Mouse (Mus musculus) limb, embryonic 12.5 days (tissue): ENCODE data around the gene Lztr1. TPM values are rescaled to one million over a fixed set of nuclear protein-coding genes. Genes with fewer than 3 reads are reported as not detected.
"Not testable (repeated sequence)": the region's sequence is repeated elsewhere in the genome, so short reads cannot be mapped to it uniquely, and the experiment has no call there.

Experiments used
- ATAC-seq: fragments of 200-750 bp; cut with Nextera tagmentation; 2 replicates; pipeline ENCODE4 v1.8.0; 2017; ENCODE audit warnings: low read depth, moderate TSS enrichment; ENCODE audit not compliant: insufficient number of reproducible peaks, insufficient read depth, low FRiP score, low TSS enrichment
- H3K27ac ChIP-seq: fragments of 300-500 bp; sonication (generic); 2 replicates; pipeline ENCODE4 v1.5.1; 2016; ENCODE audit warnings: mild to moderate bottlenecking, moderate library complexity
- H3K27me3 ChIP-seq: fragments of 300-500 bp; sonication (generic); 2 replicates; pipeline ENCODE4 v1.6.1; 2016; ENCODE audit warnings: mild to moderate bottlenecking, moderate library complexity
- H3K36me3 ChIP-seq: fragments of 300-500 bp; sonication (generic); 2 replicates; pipeline ENCODE4 v1.6.1; 2016; ENCODE audit warnings: mild to moderate bottlenecking, moderate library complexity
- H3K4me1 ChIP-seq: fragments of 300-500 bp; sonication (generic); replicated peaks from 2 replicates; pipeline ENCODE4 v1.6.1; 2016
- H3K4me2 ChIP-seq: fragments of 300-500 bp; sonication (generic); 2 replicates; pipeline ENCODE4 v1.6.1; 2016; ENCODE audit warnings: mild to moderate bottlenecking, moderate library complexity
- H3K4me3 ChIP-seq: fragments of 300-500 bp; sonication (generic); replicated peaks from 2 replicates; pipeline ENCODE4 v1.5.1; 2016; ENCODE audit warnings: mild to moderate bottlenecking
- H3K9ac ChIP-seq: fragments of 300-500 bp; sonication (generic); replicated peaks from 2 replicates; pipeline ENCODE4 v1.6.1; 2016; ENCODE audit warnings: mild to moderate bottlenecking, moderate library complexity
- H3K9me3 ChIP-seq: fragments of 300-500 bp; sonication (generic); 2 replicates; pipeline ENCODE4 v1.6.1; 2016; ENCODE audit warnings: mild to moderate bottlenecking, moderate library complexity
- WGBS: fragments of 180-500 bp; shearing (Covaris S2); methylation state at CpG from one replicate; pipeline ENCODE4 v1.1.7; 2016; 5-methylcytosine and 5-hydroxymethylcytosine counted together
- polyA plus RNA-seq: library from polyadenylated mRNA; unstranded; fragments of >200 nt; fragmentation: Nextera tagmentation; extraction: Ambion mirVana; gene quantifications from 2 replicates; pipeline ENCODE4 v1.2.1, GENCODE M21; 2016

Gene Lztr1
- polyA plus RNA-seq, 1 experiment from 2014 or later = 104 TPM

DNA sequence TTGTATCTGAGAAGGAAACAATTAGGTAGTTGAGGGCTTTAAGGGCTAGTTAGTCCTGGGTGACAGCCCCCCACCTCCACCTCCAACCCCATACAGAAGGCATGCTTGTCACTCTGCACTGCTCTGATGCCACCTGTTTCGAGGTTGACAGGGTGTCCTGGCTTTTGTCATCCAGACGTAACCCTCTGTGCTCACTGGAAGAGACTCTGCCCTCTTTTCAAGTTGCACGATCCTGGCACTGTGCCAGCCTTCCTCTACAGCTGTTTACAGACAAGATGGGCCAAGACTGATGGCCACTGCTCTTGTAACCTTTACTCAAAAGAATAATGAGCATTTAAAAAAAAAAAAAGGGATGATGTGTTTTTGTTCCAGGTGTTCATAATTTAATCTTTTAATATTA is 22.0 kb upstream of the Lztr1 start:
- H3K36me3 ChIP-seq = peaks cover 58% of the 10 kb centered on the region
- H3K27me3 ChIP-seq = peaks cover 34% of the 10 kb centered on the region
- H3K27ac ChIP-seq = no peak overlapping the region
- H3K4me2 ChIP-seq = no peak overlapping the region
- no peak overlapping the region for H3K4me3 ChIP-seq
- H3K9me3 ChIP-seq = no peaks in the 10 kb centered on the region
- 39% methylated on average over 3 of the region's 3 CpGs for WGBS
- H3K9ac ChIP-seq = no peak overlapping the region
- ATAC-seq = no peak
- peaks cover 12% of the 10 kb centered on the region; the same call in 1 of the 2 replicates for H3K4me1 ChIP-seq

DNA sequence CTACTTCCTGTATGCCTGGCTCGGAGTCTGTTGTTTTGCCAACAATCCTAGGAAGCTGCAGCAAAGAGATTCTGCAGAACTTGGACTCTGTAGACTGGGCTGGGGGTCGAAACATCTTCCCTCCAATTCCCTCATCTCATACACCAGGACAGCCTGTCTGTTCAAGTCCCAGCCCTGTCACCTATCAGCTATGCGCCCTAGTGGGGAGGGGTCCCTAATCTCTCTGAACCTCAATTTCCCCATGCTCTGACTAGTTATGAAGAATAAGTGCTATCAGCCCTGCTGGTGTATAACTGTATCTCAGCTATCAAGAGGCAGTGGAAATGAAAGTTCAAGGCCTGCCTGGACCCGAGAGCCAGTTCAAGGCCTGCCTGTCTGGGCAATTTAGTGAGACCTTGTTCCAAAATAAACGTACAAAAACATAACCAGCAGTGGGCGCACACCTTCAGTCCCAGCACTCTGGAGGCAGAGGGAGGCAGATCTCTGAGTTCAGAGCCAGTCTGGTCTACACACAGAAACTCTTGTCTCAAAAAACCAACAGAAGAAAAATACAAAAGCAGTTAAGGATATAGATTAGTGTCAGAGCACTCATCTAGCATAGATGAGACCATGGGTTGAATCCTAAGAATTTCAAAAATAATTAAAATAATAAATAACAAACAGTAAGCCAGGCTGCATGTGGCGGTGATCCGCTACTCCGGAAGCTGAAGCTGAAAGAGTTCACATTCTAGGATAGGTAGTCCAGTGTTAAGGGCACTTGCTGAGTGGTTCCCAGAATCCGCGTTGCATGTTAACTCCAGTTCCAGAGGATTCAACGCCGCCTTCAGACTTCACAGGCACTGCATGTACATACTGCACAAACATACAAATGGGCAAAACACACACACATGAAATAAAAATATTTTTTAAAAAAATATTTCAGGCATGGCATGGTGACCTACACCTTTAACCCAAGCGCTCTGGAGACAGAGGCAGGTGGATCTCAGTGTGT is 19.7 kb upstream of the Lztr1 start:
- no peak overlapping the region for H3K9ac ChIP-seq
- peaks cover 37% of the 10 kb centered on the region for H3K36me3 ChIP-seq
- H3K27ac ChIP-seq = no peak overlapping the region
- H3K4me3 ChIP-seq = peak overlapping the region; percentile 50
- H3K27me3 ChIP-seq = peaks cover 42% of the 10 kb centered on the region
- H3K9me3 ChIP-seq = no peaks in the 10 kb centered on the region
- 50% methylated on average over 14 of the region's 14 CpGs for WGBS
- peak overlapping the region; percentile 83 for H3K4me2 ChIP-seq
- ATAC-seq = peak; percentile 21; the same call in 1 of the 2 replicates
- H3K4me1 ChIP-seq = peaks cover 12% of the 10 kb centered on the region; the same call in 1 of the 2 replicates

DNA sequence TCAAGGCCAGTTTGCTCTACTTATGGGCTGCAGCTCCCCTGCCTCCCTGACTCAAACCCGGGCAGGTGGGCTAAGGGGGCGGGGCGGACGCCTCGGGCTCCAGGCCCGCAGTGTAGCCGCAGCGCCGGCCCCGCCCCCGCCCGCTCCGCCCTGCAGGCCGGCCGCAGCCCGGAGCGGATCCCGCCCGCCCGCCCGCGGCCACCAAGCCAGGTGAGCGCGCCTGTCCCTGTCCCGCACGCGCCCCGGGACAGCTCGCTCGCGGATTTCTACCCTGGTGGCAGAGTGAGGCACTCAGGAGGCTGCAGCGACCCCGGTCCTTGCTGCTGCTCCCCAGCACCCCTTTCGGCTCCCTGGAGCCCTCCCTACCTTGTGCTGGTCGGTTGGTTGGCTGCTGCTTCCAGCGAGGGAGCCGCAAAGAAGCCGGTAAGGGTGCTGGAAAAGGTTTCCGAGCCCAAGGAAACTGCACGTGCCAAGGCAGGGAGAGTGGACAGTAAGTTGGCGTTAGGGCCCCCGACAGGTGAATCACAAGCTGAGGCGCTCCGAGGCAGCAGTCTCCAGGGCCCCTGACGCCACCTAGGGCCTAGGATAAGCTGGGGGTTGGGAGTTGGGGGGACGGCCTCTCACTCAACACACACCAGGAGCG is 18.9 kb upstream of the Lztr1 start, which contains the start of gene Aifm3:
Gene Aifm3, plus strand, starts transcription at position 143 of the 643 bp plus-strand sequence.
- ATAC-seq = peak; percentile 63
- 1% methylated on average over 43 of the region's 47 CpGs for WGBS
- Histone ChIP-seq H3K9me3 (no peaks in the 10 kb centered on the region), H3K4me3 (peak within 1 kb of the TSS; percentile 50), H3K9ac (peak within 1 kb of the TSS; percentile 52; the same call in 1 of the 2 replicates), H3K4me1 (peaks cover 12% of the 10 kb centered on the region; the same call in 1 of the 2 replicates), H3K4me2 (peak within 1 kb of the TSS; percentile 83), H3K27me3 (peaks cover 42% of the 10 kb centered on the region), H3K27ac (no peak within 1 kb of the TSS), H3K36me3 (peaks cover 29% of the 10 kb centered on the region)

DNA sequence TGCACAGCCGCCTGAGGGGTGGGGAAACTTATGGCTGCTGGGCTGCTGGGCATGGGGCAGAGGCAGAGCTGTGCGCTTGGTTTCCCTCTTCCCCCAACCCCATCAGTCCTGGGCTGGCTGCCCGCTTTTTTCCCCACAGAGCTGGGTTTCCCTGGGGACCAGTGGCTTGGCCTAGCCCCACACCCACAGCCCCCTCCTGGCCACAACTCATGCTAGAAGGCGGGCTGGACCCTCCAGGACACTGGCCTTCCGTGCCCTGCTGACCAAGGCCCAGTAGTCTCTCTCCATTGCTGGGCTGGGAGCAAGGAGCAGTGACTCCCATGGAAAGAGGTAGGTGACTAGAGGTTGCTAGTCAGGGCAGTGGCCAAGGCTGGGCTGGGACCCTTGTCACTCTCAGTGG is 17.3 kb upstream of the Lztr1 start:
- H3K4me1 ChIP-seq = peaks cover 12% of the 10 kb centered on the region
- no peak for ATAC-seq
- H3K4me2 ChIP-seq = no peak overlapping the region
- peaks cover 13% of the 10 kb centered on the region; the same call in 1 of the 2 replicates for H3K36me3 ChIP-seq
- no peaks in the 10 kb centered on the region for H3K9me3 ChIP-seq
- peaks cover 42% of the 10 kb centered on the region for H3K27me3 ChIP-seq
- no peak overlapping the region for H3K4me3 ChIP-seq
- no peak overlapping the region for H3K9ac ChIP-seq
- no peak overlapping the region for H3K27ac ChIP-seq
- WGBS = 84% methylated on average over 5 of the region's 5 CpGs

DNA sequence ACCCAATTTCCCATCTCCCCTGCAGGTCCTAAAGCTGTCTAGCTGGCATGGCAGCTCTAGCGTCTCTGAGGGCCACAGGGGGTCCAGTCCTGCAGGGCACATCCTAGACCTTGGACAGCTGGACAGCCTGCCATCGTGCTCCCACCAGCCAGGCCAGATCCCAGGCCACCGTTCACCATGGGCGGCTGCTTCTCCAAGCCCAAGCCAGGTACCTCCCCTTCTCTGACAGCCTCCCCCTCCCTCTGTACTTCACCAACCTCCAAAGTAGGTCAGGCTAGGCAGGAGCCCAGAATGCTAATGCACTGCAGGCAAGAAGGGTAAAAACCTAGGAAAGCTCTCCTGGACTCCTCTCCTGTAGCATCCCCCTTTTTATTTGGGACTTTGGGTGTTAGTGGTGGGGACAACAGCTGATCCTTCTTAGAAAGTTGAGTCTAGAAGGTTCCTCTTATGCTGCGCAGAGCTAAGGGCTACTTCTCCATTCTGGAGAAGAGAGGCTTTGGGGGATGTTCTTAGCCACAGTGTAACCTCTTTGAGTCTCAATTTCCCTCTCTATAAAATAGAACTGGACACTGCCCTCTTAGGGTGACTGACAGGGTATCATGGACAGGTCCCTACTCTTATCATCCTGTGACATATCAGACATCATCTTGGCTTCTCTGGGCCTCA is 16.5 kb upstream of the Lztr1 start:
- 63% methylated on average over 5 of the region's 5 CpGs for WGBS
- Histone ChIP-seq H3K27ac (no peak overlapping the region), H3K9me3 (no peaks in the 10 kb centered on the region), H3K4me1 (peaks cover 21% of the 10 kb centered on the region), H3K9ac (no peak overlapping the region), H3K4me2 (no peak overlapping the region), H3K27me3 (peaks cover 42% of the 10 kb centered on the region), H3K4me3 (no peak overlapping the region), H3K36me3 (peaks cover 9% of the 10 kb centered on the region; the same call in 1 of the 2 replicates)
- no peak for ATAC-seq

DNA sequence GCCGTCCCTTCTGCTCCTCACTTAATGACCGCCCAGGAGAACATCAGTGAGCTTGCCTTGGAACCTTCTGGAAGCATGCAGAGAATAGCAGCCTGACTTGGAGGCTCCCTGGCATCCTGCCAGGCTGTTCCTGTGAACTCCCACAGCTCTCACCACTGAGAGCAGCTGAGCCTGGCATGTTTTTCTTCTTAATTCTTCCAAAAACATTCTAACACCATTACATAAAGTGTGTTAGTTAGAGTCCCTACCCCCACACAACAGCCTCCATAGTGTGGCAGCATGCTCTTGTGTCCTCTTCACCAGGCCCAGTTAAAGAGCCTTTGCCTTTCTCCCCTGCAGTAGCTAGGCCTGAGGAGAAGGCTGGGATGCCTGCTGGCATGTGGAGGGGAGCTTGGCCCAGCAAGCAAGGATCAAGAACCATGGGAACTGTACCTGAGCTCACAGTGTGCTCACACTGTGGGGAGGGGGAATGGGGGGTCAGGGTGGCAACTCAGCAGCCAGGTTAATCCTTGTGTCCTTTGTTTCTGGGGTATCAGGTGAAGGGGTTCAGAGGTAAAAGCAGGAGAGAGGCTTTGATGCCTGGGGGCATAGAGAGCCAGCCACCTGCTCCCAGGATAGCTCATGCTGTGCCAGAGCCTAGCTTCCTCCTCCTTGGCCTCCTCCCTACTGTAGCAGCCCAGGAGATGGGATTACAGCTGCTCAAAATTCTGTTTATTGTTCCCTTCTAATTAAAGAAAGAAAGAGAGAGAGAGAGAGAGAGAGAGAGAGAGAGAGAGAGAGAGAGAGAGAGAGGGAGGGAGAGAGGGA is 11.8 kb upstream of the Lztr1 start:
- ATAC-seq = no peak
- Histone ChIP-seq H3K36me3 (no peaks in the 10 kb centered on the region), H3K4me1 (peaks cover 14% of the 10 kb centered on the region), H3K4me2 (no peak overlapping the region), H3K4me3 (no peak overlapping the region), H3K9me3 (no peaks in the 10 kb centered on the region), H3K27me3 (0 out of 2 replicates have a peak, but pooled peaks cover 6% of the 10 kb centered on the region), H3K27ac (peak overlapping the region; percentile 68; the same call in 1 of the 2 replicates), H3K9ac (no peak overlapping the region)
- WGBS = 70% methylated on average over 2 of the region's 2 CpGs

DNA sequence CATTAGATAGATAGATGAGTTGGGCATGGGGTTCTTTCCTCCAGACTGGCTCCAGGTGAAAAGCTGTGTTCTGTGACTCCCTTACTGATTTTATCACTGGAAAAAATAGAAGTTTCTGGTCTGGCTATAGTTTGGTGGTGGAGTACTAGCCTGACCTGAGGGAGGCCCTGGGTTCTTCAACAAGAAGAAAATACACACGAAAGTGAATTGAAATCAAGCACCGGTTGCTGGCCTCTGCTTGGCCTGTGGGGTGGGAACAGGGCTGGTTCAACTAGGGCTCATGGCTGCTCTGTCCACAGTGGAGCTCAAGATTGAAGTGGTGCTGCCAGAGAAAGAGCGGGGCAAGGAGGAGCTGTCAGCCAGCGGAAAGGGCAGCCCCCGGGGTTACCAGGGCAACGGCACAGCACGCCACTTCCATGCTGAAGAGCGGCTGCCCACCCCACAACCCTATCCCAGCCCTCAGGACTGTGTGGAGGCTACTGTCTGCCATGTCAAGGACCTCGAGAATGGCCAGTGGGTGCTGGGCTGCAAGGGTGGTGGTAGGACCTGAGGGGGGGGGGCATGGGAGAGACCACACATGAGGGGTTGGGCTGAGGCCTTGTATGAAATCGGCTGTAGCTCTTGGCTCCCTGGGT is 9.1 kb upstream of the Lztr1 start:
- no peaks in the 10 kb centered on the region for H3K9me3 ChIP-seq
- ATAC-seq = no peak
- peaks cover 14% of the 10 kb centered on the region for H3K4me1 ChIP-seq
- no peak overlapping the region for H3K4me3 ChIP-seq
- H3K4me2 ChIP-seq = no peak overlapping the region
- no peaks in the 10 kb centered on the region for H3K36me3 ChIP-seq
- WGBS = 26% methylated on average over 10 of the region's 10 CpGs
- no peaks in the 10 kb centered on the region for H3K27me3 ChIP-seq
- 0 out of 2 replicates have a peak overlapping the region, but pooled peaks have one; percentile 27 for H3K9ac ChIP-seq
- no peak overlapping the region for H3K27ac ChIP-seq

DNA sequence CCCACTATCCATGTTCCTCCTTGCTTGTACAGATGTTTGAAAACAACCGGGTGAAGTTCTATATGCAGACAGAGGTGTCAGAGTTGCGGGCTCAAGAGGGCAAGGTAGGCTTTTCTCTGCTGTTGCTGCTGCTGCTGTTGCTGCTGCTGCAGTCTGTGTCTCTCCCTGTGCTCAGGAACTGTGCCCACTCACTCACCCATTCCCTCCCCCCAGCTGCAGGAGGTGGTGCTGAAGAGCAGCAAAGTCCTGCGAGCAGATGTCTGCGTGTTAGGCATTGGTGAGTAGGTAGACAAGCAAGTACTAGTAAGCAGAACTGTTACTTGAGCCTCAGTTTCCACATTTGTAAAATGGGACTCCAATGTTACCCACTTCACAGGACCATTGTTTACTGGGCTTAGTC is 5.8 kb upstream of the Lztr1 start:
- Histone ChIP-seq H3K27ac (no peak overlapping the region), H3K27me3 (no peaks in the 10 kb centered on the region), H3K4me2 (no peak overlapping the region), H3K9me3 (no peaks in the 10 kb centered on the region), H3K4me1 (peaks cover 5% of the 10 kb centered on the region), H3K4me3 (no peak overlapping the region), H3K9ac (no peak overlapping the region), H3K36me3 (no peaks in the 10 kb centered on the region)
- no peak for ATAC-seq
- 76% methylated on average over 4 of the region's 4 CpGs for WGBS

DNA sequence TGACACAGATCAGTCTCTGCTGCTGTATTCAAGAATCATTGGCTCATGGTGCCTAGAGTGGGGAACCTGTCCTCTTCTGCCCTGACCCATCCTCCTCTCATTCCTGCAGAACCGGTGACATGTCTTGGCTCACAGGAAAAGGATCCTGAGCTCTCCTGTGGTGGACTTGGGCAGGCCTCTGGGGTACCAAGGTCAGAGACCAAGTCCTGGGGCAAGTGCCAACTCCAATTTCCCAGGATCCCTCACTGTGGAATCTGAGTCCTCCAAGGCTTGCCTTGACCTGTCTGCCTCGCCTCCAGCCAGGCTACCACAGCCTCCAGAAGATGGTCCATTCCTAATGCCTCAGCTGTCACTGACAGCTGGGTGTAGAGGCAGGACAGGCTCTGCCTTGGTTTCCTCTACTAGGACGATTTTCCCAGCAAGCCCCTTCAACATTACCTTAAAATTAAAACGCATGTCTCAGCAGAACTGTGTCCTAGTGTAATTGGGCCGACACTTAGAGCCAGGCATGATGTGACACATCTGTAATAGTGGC is 1.4 kb upstream of the Lztr1 start:
- ATAC-seq = no peak
- Histone ChIP-seq H3K9ac (no peak overlapping the region), H3K27me3 (no peaks in the 10 kb centered on the region), H3K27ac (no peak overlapping the region), H3K36me3 (peaks cover 15% of the 10 kb centered on the region), H3K4me3 (no peak overlapping the region), H3K4me2 (no peak overlapping the region), H3K9me3 (no peaks in the 10 kb centered on the region), H3K4me1 (peaks cover 12% of the 10 kb centered on the region)
- WGBS = 79% methylated on average over 5 of the region's 5 CpGs

DNA sequence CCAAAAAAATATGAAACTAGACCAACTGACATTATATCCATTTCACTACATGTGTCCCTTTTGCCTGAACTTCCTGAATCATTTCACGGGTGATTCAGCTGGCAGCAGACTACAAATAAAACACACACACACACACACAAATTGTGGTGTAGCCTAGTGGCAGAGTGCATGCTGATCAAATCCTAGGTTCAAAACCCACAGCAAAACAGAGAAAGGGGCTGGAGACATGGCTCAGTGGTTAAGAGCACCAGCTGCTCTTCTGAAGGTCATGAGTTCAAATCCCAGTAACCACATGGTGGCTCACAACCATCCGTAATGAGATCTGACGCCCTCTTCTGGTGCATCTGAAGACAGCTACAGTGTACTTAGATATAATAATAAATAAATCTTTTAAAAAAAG is 457 bp upstream of the Lztr1 start:
- Histone ChIP-seq H3K36me3 (peaks cover 24% of the 10 kb centered on the region), H3K27ac (peak overlapping the region; percentile 78), H3K4me1 (peaks cover 12% of the 10 kb centered on the region), H3K4me3 (peak overlapping the region; percentile 74), H3K4me2 (peak overlapping the region; percentile 67), H3K9ac (peak overlapping the region; percentile 81)
- 30% methylated on average over 3 of the region's 3 CpGs for WGBS
- not testable (repeated sequence) for ATAC-seq, H3K9me3 ChIP-seq, H3K27me3 ChIP-seq
